Mouse (Mus musculus): ENCODE measurements around the gene Slc24a3. TPM values are rescaled to one million over a fixed set of nuclear protein-coding genes. Genes with fewer than 3 reads are reported as not detected.
A peak's percentile ranks its signal among the peaks of the same experiment; 100 is the strongest.

Slc24a3 gene
- polyA plus RNA-seq, 1 experiment from 2014 or later, result 14.9 TPM

- H3K4me2 ChIP-seq, result no peak overlapping the region
- no peaks in the 10 kb centered on the region for H3K27me3 ChIP-seq
- H3K4me3 ChIP-seq, result no peak overlapping the region
- no peak overlapping the region for H3K9ac ChIP-seq
- H3K4me1 ChIP-seq (replicated peaks), result no peaks in the 10 kb centered on the region
- no peaks in the 10 kb centered on the region for H3K36me3 ChIP-seq
- H3K9me3 ChIP-seq, result no peaks in the 10 kb centered on the region; the same call in 1 of the 2 replicates
- no peak overlapping the region for H3K27ac ChIP-seq (replicated peaks)
- ATAC-seq (ENCODE audit: low read depth), result no peak
Measured at GRCm38 (mm10) chr2:145500231-145500630, 332.7 kb downstream of the Slc24a3 start.

GRCm38 (mm10) chr2:145501472-145501871, 333.9 kb downstream of the Slc24a3 start:
- Histone ChIP-seq H3K9ac (no peak overlapping the region), H3K36me3 (no peaks in the 10 kb centered on the region), H3K4me2 (no peak overlapping the region), H3K4me1 (replicated peaks) (no peaks in the 10 kb centered on the region), H3K27ac (replicated peaks) (no peak overlapping the region), H3K27me3 (no peaks in the 10 kb centered on the region), H3K4me3 (no peak overlapping the region), H3K9me3 (no peaks in the 10 kb centered on the region; the same call in 1 of the 2 replicates)
- no peak for ATAC-seq (ENCODE audit: low read depth)
- WGBS, result 76% methylated on average over 1 of the region's 1 CpGs

- Histone ChIP-seq H3K9me3 (no peaks in the 10 kb centered on the region), H3K4me1 (replicated peaks) (no peaks in the 10 kb centered on the region), H3K4me3 (no peak overlapping the region), H3K36me3 (no peaks in the 10 kb centered on the region), H3K27me3 (no peaks in the 10 kb centered on the region), H3K9ac (no peak overlapping the region), H3K4me2 (no peak overlapping the region), H3K27ac (replicated peaks) (no peak overlapping the region)
- WGBS, result 97% methylated on average over 2 of the region's 2 CpGs
- no peak for ATAC-seq (ENCODE audit: low read depth)
Measured at GRCm38 (mm10) chr2:145507702-145508101, 340.1 kb downstream of the Slc24a3 start.

- no peaks in the 10 kb centered on the region for H3K36me3 ChIP-seq
- WGBS, result 89% methylated on average over 7 of the region's 7 CpGs
- no peak for ATAC-seq (ENCODE audit: low read depth)
- no peak overlapping the region for H3K4me2 ChIP-seq
- no peaks in the 10 kb centered on the region for H3K9me3 ChIP-seq
- H3K27me3 ChIP-seq, result no peaks in the 10 kb centered on the region
- no peak overlapping the region for H3K9ac ChIP-seq
- no peaks in the 10 kb centered on the region for H3K4me1 ChIP-seq (replicated peaks)
- H3K27ac ChIP-seq (replicated peaks), result no peak overlapping the region
- no peak overlapping the region for H3K4me3 ChIP-seq
Measured at GRCm38 (mm10) chr2:145510650-145511225, 343.2 kb downstream of the Slc24a3 start.

GRCm38 (mm10) chr2:145515956-145516355, 348.4 kb downstream of the Slc24a3 start:
- H3K9ac ChIP-seq, result no peak overlapping the region
- no peaks in the 10 kb centered on the region for H3K4me1 ChIP-seq (replicated peaks)
- no peak overlapping the region for H3K27ac ChIP-seq (replicated peaks)
- no peaks in the 10 kb centered on the region for H3K27me3 ChIP-seq
- H3K9me3 ChIP-seq, result no peaks in the 10 kb centered on the region
- no peak overlapping the region for H3K4me3 ChIP-seq
- H3K4me2 ChIP-seq, result no peak overlapping the region
- 89% methylated on average over 4 of the region's 4 CpGs for WGBS
- ATAC-seq (ENCODE audit: low read depth), result no peak
- no peaks in the 10 kb centered on the region for H3K36me3 ChIP-seq

- 0 out of 2 replicates have a peak, but pooled peaks cover 4% of the 10 kb centered on the region for H3K4me1 ChIP-seq (replicated peaks)
- H3K27ac ChIP-seq (replicated peaks), result no peak overlapping the region
- 51% methylated on average over 9 of the region's 9 CpGs for WGBS
- no peak overlapping the region for H3K4me2 ChIP-seq
- no peaks in the 10 kb centered on the region for H3K36me3 ChIP-seq
- ATAC-seq (ENCODE audit: low read depth), result peak; percentile 60; the same call in 1 of the 2 replicates
- H3K27me3 ChIP-seq, result no peaks in the 10 kb centered on the region
- no peak overlapping the region for H3K9ac ChIP-seq
- no peaks in the 10 kb centered on the region for H3K9me3 ChIP-seq
- H3K4me3 ChIP-seq, result no peak overlapping the region
Measured at GRCm38 (mm10) chr2:145517346-145517745, 349.8 kb downstream of the Slc24a3 start.

- Histone ChIP-seq H3K4me2 (no peak overlapping the region), H3K4me3 (no peak overlapping the region), H3K4me1 (replicated peaks) (peaks cover 13% of the 10 kb centered on the region), H3K9me3 (no peaks in the 10 kb centered on the region), H3K27ac (replicated peaks) (no peak overlapping the region), H3K36me3 (no peaks in the 10 kb centered on the region), H3K9ac (no peak overlapping the region), H3K27me3 (no peaks in the 10 kb centered on the region)
- ATAC-seq (ENCODE audit: low read depth), result no peak
- 52% methylated on average over 3 of the region's 3 CpGs for WGBS
Measured at GRCm38 (mm10) chr2:145522017-145522416, 354.5 kb downstream of the Slc24a3 start.

GRCm38 (mm10) chr2:145523381-145523780, 355.8 kb downstream of the Slc24a3 start:
- 91% methylated on average over 4 of the region's 4 CpGs for WGBS
- Histone ChIP-seq H3K9me3 (no peaks in the 10 kb centered on the region), H3K4me1 (replicated peaks) (peaks cover 13% of the 10 kb centered on the region), H3K36me3 (no peaks in the 10 kb centered on the region), H3K4me3 (no peak overlapping the region), H3K27me3 (no peaks in the 10 kb centered on the region), H3K4me2 (no peak overlapping the region), H3K27ac (replicated peaks) (no peak overlapping the region), H3K9ac (no peak overlapping the region)
- no peak for ATAC-seq (ENCODE audit: low read depth)

GRCm38 (mm10) chr2:145527151-145527550, 359.6 kb downstream of the Slc24a3 start:
- H3K4me2 ChIP-seq, result no peak overlapping the region
- no peak overlapping the region for H3K27ac ChIP-seq (replicated peaks)
- ATAC-seq (ENCODE audit: low read depth), result no peak
- no peaks in the 10 kb centered on the region for H3K36me3 ChIP-seq
- H3K4me3 ChIP-seq, result no peak overlapping the region
- no peaks in the 10 kb centered on the region for H3K27me3 ChIP-seq
- H3K9ac ChIP-seq, result no peak overlapping the region
- WGBS, result 85% methylated on average over 1 of the region's 1 CpGs
- no peaks in the 10 kb centered on the region for H3K9me3 ChIP-seq
- peaks cover 10% of the 10 kb centered on the region for H3K4me1 ChIP-seq (replicated peaks)

- H3K27ac ChIP-seq (replicated peaks), result no peak overlapping the region
- H3K9me3 ChIP-seq, result no peaks in the 10 kb centered on the region
- no peak overlapping the region for H3K9ac ChIP-seq
- no peak for ATAC-seq (ENCODE audit: low read depth)
- 66% methylated on average over 4 of the region's 4 CpGs for WGBS
- H3K27me3 ChIP-seq, result no peaks in the 10 kb centered on the region
- H3K4me2 ChIP-seq, result no peak overlapping the region
- H3K36me3 ChIP-seq, result no peaks in the 10 kb centered on the region
- H3K4me1 ChIP-seq (replicated peaks), result no peaks in the 10 kb centered on the region
- H3K4me3 ChIP-seq, result no peak overlapping the region
Measured at GRCm38 (mm10) chr2:145530941-145531353, 363.4 kb downstream of the Slc24a3 start.

- ATAC-seq (ENCODE audit: low read depth), result no peak
- Histone ChIP-seq H3K4me2 (no peak overlapping the region), H3K4me1 (replicated peaks) (no peaks in the 10 kb centered on the region), H3K9ac (no peak overlapping the region), H3K27me3 (no peaks in the 10 kb centered on the region), H3K27ac (replicated peaks) (no peak overlapping the region), H3K9me3 (no peaks in the 10 kb centered on the region), H3K36me3 (no peaks in the 10 kb centered on the region), H3K4me3 (no peak overlapping the region)
- WGBS, result 93% methylated on average over 2 of the region's 2 CpGs
Measured at GRCm38 (mm10) chr2:145533086-145533485, 365.5 kb downstream of the Slc24a3 start.

GRCm38 (mm10) chr2:145535307-145535706, 367.8 kb downstream of the Slc24a3 start:
- WGBS, result 94% methylated on average over 4 of the region's 4 CpGs
- no peaks in the 10 kb centered on the region for H3K36me3 ChIP-seq
- ATAC-seq (ENCODE audit: low read depth), result no peak
- H3K9ac ChIP-seq, result no peak overlapping the region
- no peaks in the 10 kb centered on the region for H3K9me3 ChIP-seq
- no peak overlapping the region for H3K27ac ChIP-seq (replicated peaks)
- H3K27me3 ChIP-seq, result no peaks in the 10 kb centered on the region
- no peaks in the 10 kb centered on the region for H3K4me1 ChIP-seq (replicated peaks)
- no peak overlapping the region for H3K4me3 ChIP-seq
- no peak overlapping the region for H3K4me2 ChIP-seq

GRCm38 (mm10) chr2:145535774-145536173, 368.2 kb downstream of the Slc24a3 start:
- no peak overlapping the region for H3K9ac ChIP-seq
- no peaks in the 10 kb centered on the region for H3K4me1 ChIP-seq (replicated peaks)
- no peak overlapping the region for H3K4me3 ChIP-seq
- no peaks in the 10 kb centered on the region for H3K27me3 ChIP-seq
- H3K4me2 ChIP-seq, result no peak overlapping the region
- no peak overlapping the region for H3K27ac ChIP-seq (replicated peaks)
- H3K36me3 ChIP-seq, result no peaks in the 10 kb centered on the region
- ATAC-seq (ENCODE audit: low read depth), result no peak
- WGBS, result 93% methylated on average over 4 of the region's 4 CpGs
- H3K9me3 ChIP-seq, result no peaks in the 10 kb centered on the region
